Mouse (Mus musculus) retina, postnatal 7 days (tissue): Measurements from ENCODE around the gene P2ry13.

Experiments used
- DNase-seq: peaks from one replicate; pipeline ENCODE4 v3.0.0-alpha.2; 2012; ENCODE audit warnings: low read depth, low spot score

Gene P2ry13

DNA sequence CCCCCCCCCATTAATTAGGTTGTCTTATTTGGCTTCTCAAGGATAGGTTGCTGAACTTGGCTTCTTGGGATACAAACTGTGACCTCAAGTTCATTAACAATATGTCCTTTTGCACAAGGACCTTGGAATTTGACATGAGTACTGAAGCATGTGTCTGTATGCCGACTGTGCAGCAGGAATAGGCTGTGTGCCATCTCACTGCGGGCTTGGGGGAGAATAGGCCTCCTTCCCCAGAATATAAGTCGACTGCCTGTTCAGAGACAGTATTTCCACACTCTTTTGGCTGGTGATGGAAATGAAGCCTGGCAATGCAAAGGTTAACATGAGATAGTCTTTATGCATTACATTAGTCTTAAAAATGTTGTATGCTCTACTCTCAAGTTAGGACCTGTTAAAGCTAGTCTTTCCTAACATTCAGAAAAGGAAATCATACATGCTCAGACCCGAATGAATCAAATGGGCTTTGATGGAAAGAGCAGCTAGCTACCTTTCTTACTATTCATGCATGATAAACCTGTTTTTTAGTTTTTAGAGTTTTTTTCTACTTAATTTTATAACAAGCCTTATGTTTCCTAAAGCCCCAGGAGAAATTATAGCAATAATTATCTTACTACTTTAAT lies 13.2 kb downstream of the P2ry13 start:
- DNase-seq = no peak

DNA sequence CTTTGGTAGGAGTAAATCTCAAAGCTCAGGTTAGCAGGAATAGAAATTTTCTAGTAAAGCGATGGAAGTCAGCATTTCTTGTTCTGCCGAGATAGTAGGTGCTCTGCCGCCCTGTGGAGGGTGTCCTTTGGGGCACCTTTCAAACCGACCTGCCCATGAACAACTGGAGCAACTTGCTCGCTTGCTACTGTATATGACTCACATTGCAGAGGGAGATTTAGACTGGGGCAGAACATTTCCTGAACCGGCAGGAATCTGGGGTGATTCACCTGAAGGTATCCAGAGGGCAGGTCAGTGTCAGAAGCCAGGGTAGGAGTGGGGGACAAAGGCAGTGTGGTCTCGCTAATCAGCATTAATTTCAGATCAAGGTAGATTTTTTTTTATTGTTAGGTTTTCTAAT lies 15.7 kb downstream of the P2ry13 start, which contains the start of gene Gpr87:
Gene Gpr87, minus strand, starts transcription at position 167 of the 400 bp plus-strand sequence.
- no peak for DNase-seq

GRCm38 (mm10) chr3:59194099-59194498 lies 16.6 kb downstream of the P2ry13 start:
- no peak for DNase-seq

DNA sequence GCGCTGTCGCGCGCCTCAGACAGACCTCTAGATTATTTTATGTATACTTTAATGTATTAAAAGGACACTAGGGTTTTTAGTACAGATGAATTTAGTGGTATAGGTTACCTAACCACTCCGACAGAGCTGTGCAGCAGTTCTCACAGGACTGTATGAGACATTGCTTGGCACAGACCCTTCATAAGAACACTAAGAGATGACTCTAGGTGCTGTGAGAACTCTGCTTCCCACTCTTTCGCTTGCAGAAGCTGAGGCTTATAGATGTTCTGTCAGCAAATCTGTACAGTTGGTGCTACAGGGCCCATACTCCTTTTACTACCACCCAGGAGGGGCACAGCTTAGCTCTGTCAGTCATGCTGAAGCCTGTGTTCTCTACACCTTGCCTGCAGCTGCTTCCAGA lies 19.0 kb downstream of the P2ry13 start:
- DNase-seq = no peak

- no peak for DNase-seq
These were observed 23.3 kb downstream of the P2ry13 start for GRCm38 (mm10) chr3:59187336-59187735.

GRCm38 (mm10) chr3:59185662-59186061 lies 25.0 kb downstream of the P2ry13 start:
- no peak for DNase-seq

DNA sequence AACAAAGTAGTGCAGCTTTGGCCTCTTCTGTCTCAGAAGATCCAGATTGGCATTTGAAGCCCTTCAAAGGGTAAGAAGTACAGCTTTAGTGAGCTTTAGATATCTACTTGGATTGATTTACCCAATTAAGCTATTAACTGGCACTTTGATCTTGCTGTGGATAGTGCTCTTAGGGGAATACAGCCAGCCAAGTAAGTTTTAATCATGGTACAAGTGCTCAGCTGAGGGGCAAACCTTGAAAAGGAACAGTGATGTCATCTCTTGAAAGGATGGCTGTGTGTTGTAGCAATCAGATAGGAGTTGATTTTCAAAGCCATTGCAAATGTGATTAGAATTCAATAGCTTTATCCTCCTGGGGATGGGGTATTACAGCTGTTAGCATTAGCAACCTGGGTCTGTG lies 28.6 kb downstream of the P2ry13 start:
- no peak for DNase-seq

DNA sequence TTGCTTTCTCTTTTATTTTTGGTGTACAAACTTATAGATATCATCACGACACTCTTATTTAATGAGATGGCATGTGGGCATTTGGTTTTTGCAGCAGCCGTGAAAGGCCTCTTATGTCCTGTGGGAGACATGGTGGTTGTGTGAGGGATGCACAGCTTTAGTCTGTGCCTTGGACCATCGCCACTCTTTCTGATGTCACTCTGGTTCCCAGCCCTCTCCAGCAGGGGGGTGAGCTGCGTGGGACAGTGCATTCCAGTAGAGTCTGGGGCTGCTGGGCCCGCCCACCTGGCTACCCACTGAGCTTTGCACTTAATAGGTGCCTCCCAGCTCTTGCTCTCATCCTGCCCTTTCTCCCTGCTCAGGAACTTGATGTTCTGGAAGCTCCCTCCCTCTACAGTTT lies 29.5 kb downstream of the P2ry13 start:
- no peak for DNase-seq

DNA sequence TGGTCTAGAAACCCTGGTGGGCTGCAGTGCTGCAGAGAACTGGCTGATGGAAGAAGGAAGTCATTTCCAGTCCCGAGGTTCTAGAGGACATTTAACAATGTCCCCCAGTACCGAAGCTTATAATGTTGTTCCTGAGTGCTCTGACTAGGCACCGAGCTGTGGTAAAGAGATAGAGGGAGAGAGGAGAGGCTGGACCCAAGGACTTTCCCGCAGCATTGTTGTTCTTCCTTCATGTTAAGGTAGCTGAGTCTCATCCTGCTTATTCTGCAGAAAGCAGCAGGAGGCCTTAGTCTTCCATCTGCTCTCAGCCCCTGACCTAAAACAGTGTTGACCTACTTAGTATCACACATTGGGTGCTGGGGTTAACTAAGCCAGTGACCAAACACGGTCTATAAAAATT lies 33.8 kb downstream of the P2ry13 start:
- no peak for DNase-seq

GRCm38 (mm10) chr3:59175234-59175633 lies 35.4 kb downstream of the P2ry13 start:
- DNase-seq = peak; percentile 36

- no peak for DNase-seq
These were observed 36.1 kb downstream of the P2ry13 start for GRCm38 (mm10) chr3:59174426-59175154.

DNA sequence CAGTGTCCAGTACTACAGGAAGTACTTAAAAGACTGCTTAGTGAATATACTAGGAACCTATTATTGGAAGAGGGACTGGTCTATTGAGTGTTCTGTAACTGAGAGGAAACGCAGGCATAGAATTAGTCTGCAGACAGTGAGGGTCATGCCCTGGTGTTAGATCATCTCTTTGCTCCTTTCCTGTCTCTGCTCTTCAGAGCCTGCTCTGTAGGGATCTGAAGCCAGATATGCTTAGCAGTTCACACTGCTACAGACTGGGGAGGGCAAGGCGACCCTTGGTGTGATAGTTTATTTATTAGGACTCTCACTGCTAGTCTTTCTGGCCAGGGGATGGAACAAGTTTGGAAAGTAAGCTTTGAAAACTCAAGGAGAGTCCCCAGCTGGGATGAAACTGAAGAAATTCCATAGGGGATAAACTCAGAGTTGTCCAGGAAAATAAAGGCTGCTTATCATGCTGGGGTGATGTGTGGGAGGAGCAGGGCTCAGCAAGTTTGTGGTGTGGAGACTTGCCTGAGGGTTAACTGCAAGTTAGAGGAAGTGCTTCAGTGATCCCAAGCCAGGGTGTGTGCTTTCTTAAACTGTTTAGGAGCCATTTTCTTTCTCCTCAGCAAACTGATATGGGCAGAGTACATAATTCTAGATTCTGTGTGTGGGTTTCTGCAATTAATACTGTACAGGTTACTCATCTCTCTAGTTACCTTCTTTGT lies 40.6 kb downstream of the P2ry13 start:
- no peak for DNase-seq

GRCm38 (mm10) chr3:59169215-59169614 lies 41.5 kb downstream of the P2ry13 start:
- DNase-seq = no peak

- DNase-seq = no peak
These were observed 42.2 kb downstream of the P2ry13 start for GRCm38 (mm10) chr3:59168476-59168875.

DNA sequence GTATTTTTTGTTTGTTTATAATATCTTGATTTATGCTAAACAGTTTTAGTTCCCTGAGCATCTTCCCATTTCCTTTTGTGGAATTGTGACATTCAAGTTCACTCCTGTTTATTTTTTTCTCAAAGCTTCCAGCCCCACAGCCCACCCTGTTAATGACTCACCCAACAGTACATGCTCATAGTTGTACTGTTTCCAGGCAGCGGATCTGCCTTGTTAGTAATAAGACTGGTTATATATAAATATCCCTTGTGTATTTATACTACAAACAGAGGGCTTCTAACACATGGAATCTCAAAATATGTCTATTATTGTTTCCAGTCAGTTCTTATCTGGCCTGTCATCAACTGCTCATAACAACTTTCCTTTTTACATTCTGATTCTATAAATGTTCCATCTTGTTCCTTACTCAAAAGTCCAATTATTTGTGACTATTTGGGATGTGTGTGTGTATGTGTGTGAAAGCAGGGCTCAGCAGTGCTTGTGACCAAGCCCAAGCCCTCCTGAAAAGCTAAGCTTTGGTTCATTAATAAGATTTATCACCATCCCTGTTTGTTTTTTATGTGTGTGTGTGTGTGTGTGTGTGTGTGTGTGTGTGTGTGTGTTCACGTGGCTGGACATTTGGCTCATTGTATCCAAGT lies 43.1 kb downstream of the P2ry13 start:
- DNase-seq = no peak

GRCm38 (mm10) chr3:59160465-59160864 lies 50.2 kb downstream of the P2ry13 start:
- DNase-seq = no peak
